Mouse (Mus musculus) ovary, adult 18-20 months (tissue): Measurements from ENCODE around the gene Klf15.

Experiments
- DNase-seq: peaks from one replicate; pipeline ENCODE4 v3.0.0; 2022; ENCODE audit warnings: low spot score, mixed read lengths

Klf15 gene

GRCm38 (mm10) chr6:90462181-90462706 is at the start of gene Klf15:
TSS of gene Klf15 (plus strand) at chr6:90462576.
- peak; percentile 75 for DNase-seq

GRCm38 (mm10) chr6:90422565-90422964 is 39.8 kb upstream of the Klf15 start:
- DNase-seq: peak; percentile 67

GRCm38 (mm10) chr6:90425361-90425760 is 37.0 kb upstream of the Klf15 start:
- DNase-seq: no peak

GRCm38 (mm10) chr6:90426003-90426402 is 36.4 kb upstream of the Klf15 start:
- no peak for DNase-seq

- DNase-seq: peak; percentile 63
Measured at GRCm38 (mm10) chr6:90428380-90428974, 33.9 kb upstream of the Klf15 start, which contains the start of gene Cfap100. TSS of gene Cfap100 (minus strand) at chr6:90428797.

GRCm38 (mm10) chr6:90429911-90430310 is 32.5 kb upstream of the Klf15 start:
- DNase-seq: no peak

- no peak for DNase-seq
Measured at GRCm38 (mm10) chr6:90431487-90431886, 30.9 kb upstream of the Klf15 start.

- DNase-seq: no peak
Measured at GRCm38 (mm10) chr6:90434687-90435086, 27.7 kb upstream of the Klf15 start.

- peak; percentile 21 for DNase-seq
Measured at GRCm38 (mm10) chr6:90435195-90435618, 27.2 kb upstream of the Klf15 start.

- DNase-seq: no peak
Measured at GRCm38 (mm10) chr6:90436192-90436907, 26.0 kb upstream of the Klf15 start.

- DNase-seq: no peak
Measured at GRCm38 (mm10) chr6:90437041-90437440, 25.3 kb upstream of the Klf15 start.

- DNase-seq: no peak
Measured at GRCm38 (mm10) chr6:90446883-90447282, 15.5 kb upstream of the Klf15 start.

- peak; percentile 62 for DNase-seq
Measured at GRCm38 (mm10) chr6:90450179-90450578, 12.2 kb upstream of the Klf15 start.

GRCm38 (mm10) chr6:90450697-90451096 is 11.7 kb upstream of the Klf15 start:
- no peak for DNase-seq

GRCm38 (mm10) chr6:90451512-90451911 is 10.9 kb upstream of the Klf15 start:
- no peak for DNase-seq

- DNase-seq: no peak
Measured at GRCm38 (mm10) chr6:90452603-90453002, 9.8 kb upstream of the Klf15 start.

GRCm38 (mm10) chr6:90453751-90454150 is 8.6 kb upstream of the Klf15 start:
- DNase-seq: no peak

GRCm38 (mm10) chr6:90457421-90457820 is 5.0 kb upstream of the Klf15 start:
- no peak for DNase-seq

- DNase-seq: no peak
Measured at GRCm38 (mm10) chr6:90461181-90461580, 1.2 kb upstream of the Klf15 start.

GRCm38 (mm10) chr6:90461771-90462170 is 605 bp upstream of the Klf15 start:
- DNase-seq: no peak

- no peak for DNase-seq
Measured at GRCm38 (mm10) chr6:90462841-90463227, 458 bp downstream of the Klf15 start.

GRCm38 (mm10) chr6:90463228-90463862 is 969 bp downstream of the Klf15 start:
- peak; percentile 97 for DNase-seq

GRCm38 (mm10) chr6:90463890-90464421 is 1.6 kb downstream of the Klf15 start:
- DNase-seq: no peak
